Mouse (Mus musculus) small intestine, adult 2 months (tissue): ENCODE measurements around the gene Ctrb1.

Experiments used
- CTCF ChIP-seq: fragments of 200-500 bp; IDR thresholded peaks from 2 replicates; pipeline ENCODE4 v1.5.1; 2012; ENCODE audit warnings: low read depth, mild to moderate bottlenecking, control low read depth, inconsistent platforms, low read length, moderate library complexity, mixed read lengths; ENCODE audit not compliant: insufficient replicate concordance, insufficient read length; ENCODE audit errors: extremely low read depth
- POLR2A ChIP-seq: fragments of 200-500 bp; IDR thresholded peaks from 2 replicates; pipeline ENCODE4 v1.6.1; 2012; ENCODE audit warnings: low read depth, mild to moderate bottlenecking, control low read depth, inconsistent platforms, low read length, moderate library complexity

- no peak for TF ChIP-seq POLR2A
- no peak for TF ChIP-seq CTCF
Measured at GRCm38 (mm10) chr8:111720115-111720544, 29.3 kb upstream of the Ctrb1 start.
